Mouse (Mus musculus) ES-E14 (cell line): ENCODE measurements at regions not wholly inside any gene's neighbourhood (a gene's known extent, or its start where the extent isn't known, plus 50 kb on each side); places are given as distances from the start of the nearest gene placed in this dataset.

Experiments used
- DNase-seq: peaks from one replicate; pipeline ENCODE4 v3.0.0-alpha.2; 2013; ENCODE audit warnings: low read depth, low spot score
- H3K27ac ChIP-seq: 2 replicates; pipeline ENCODE4 v1.5.1; 2012; ENCODE audit warnings: low read depth, mild to moderate bottlenecking, low read length, moderate library complexity, mixed read lengths; ENCODE audit not compliant: poor library complexity, insufficient read depth, severe bottlenecking
- H3K36me3 ChIP-seq: 2 replicates; pipeline ENCODE4 v1.6.1; 2012; ENCODE audit warnings: mild to moderate bottlenecking, low read length, moderate library complexity, mixed read lengths; ENCODE audit not compliant: control insufficient read depth, poor library complexity, insufficient read depth, severe bottlenecking
- H3K4me1 ChIP-seq, 2 experiments: fragments of 150-350 bp in 1 of 2; sonication (generic) in 1 of 2; 2 replicates each; pipeline ENCODE4 v1.6.1; 2012; ENCODE audit warnings: low read length in 2 of 2, mild to moderate bottlenecking in 1 of 2, mixed read lengths in 1 of 2; ENCODE audit not compliant: control insufficient read depth in 2 of 2, insufficient read depth in 2 of 2, poor library complexity in 1 of 2
- H3K4me3 ChIP-seq, 2 experiments: fragments of 150-350 bp in 1 of 2; sonication (generic) in 1 of 2; 2 replicates each; pipeline ENCODE4 v1.5.1; 2012; ENCODE audit warnings: low read length in 2 of 2, low read depth in 1 of 2, mild to moderate bottlenecking in 1 of 2, mixed read lengths in 1 of 2; ENCODE audit not compliant: insufficient read depth in 1 of 2, poor library complexity in 1 of 2, severe bottlenecking in 1 of 2
- H3K9ac ChIP-seq: 2 replicates; pipeline ENCODE4 v1.6.1; 2012; ENCODE audit warnings: low read depth, mild to moderate bottlenecking, low read length, mixed read lengths; ENCODE audit not compliant: poor library complexity, insufficient read depth, severe bottlenecking
- H3K9me3 ChIP-seq: fragments of 150-350 bp; sonication (generic); 2 replicates; pipeline ENCODE4 v1.6.1; 2012; ENCODE audit warnings: low read depth, mild to moderate bottlenecking, low read length; ENCODE audit not compliant: control insufficient read depth, insufficient read depth
- CHD2 ChIP-seq: IDR thresholded peaks from 2 replicates; pipeline ENCODE4 v1.6.1; 2014; ENCODE audit warnings: mild to moderate bottlenecking, low read depth, low read length, inconsistent platforms
- HCFC1 ChIP-seq: IDR thresholded peaks from 2 replicates; pipeline ENCODE4 v1.6.1; 2012; ENCODE audit warnings: low read length, inconsistent platforms, borderline replicate concordance; ENCODE audit not compliant: insufficient read depth
- MAFK ChIP-seq: IDR thresholded peaks from 2 replicates; pipeline ENCODE4 v1.6.1; 2014; ENCODE audit warnings: mild to moderate bottlenecking, low read depth, low read length, inconsistent platforms; ENCODE audit not compliant: insufficient read depth
- ZC3H11A ChIP-seq: IDR thresholded peaks from 2 replicates; pipeline ENCODE4 v1.6.1; 2012; ENCODE audit warnings: low read depth, mild to moderate bottlenecking, inconsistent platforms, low read length, borderline replicate concordance
- ZNF384 ChIP-seq: IDR thresholded peaks from 2 replicates; pipeline ENCODE4 v1.6.1; 2012; ENCODE audit warnings: low read depth, low read length, inconsistent platforms
- in situ Hi-C, 2 experiments: fragments of 600-800 bp; cut with MboI; formaldehyde crosslinking; loops; one replicate each; pipeline ENCODE4 v1.15.1; 2025; ENCODE audit warnings: low sequenced_read_pairs in 2 of 2, inconsistent platforms in 1 of 2; ENCODE audit not compliant: unreplicated experiment in 2 of 2

DNA sequence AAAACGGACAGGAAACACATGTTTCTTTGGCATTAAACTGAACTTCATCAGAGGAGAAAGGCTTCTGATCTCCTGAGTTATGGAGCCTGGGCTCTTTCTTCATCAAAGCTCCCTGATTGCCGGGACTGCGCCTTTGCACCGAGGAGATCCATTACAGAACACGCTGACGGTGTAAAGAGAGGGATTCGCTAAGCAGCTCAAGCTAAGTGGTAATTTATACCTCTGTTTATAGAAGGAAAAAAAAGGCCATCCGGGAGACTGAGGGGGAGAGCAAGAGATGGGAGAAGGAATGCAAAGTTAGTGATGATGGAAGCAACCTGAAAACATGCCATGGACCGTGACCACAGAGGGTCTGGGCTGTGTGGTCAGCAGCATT, 77.2 kb upstream of the Tmem72 start:
- in situ Hi-C loops: no loop called here
- H3K4me1 ChIP-seq: no peaks in the 10 kb centered on the region
- TF ChIP-seq HCFC1 (no peak), CHD2 (no peak), ZC3H11A (no peak), MAFK (no peak)
- no peaks in the 10 kb centered on the region for H3K9me3 ChIP-seq
- DNase-seq: no peak
- no peak overlapping the region for H3K27ac ChIP-seq
- H3K9ac ChIP-seq: no peak overlapping the region
- no peaks in the 10 kb centered on the region for H3K36me3 ChIP-seq
- H3K4me3 ChIP-seq: no peak overlapping the region

DNA sequence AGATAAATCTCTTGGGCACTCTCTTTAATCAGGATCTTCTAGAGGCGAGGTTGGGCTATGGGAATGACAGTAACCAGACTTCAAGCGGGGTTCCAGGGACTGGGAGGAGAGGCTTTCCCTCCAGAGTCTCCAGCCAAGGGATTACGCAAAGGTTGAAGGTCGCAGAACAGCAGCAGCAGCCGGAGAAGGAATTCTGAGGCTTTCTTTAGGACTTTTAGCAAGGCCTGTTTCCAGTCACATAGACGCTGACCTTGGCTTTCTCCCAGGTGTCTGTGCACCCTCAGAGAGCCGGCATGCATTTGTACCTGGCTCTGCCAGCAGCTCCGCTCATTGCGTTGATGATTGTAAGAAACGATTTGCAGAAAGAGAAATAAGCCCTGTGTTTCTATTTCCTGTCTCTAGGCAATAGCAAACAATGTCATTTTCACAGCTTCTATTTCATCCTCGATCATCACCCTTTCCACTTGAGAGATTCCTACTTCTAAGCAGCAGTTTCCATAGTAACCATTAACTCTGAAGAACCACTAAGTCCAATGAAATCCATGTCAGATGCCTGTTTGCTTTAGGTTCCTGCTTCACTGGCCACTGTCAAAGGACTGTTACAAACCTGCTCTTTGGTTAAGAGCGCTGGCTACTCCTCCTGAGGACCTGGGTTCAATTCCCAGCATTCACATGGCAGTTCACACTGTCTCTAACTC, 104.7 kb upstream of the Tmem72 start:
- Histone ChIP-seq H3K4me3 (no peak overlapping the region), H3K36me3 (no peaks in the 10 kb centered on the region), H3K27ac (no peak overlapping the region), H3K9me3 (no peaks in the 10 kb centered on the region), H3K4me1 (no peaks in the 10 kb centered on the region), H3K9ac (no peak overlapping the region)
- no peak for DNase-seq
- TF ChIP-seq ZC3H11A (no peak), CHD2 (no peak), ZNF384 (no peak), MAFK (no peak), HCFC1 (no peak)
- in situ Hi-C loops: no loop called here

DNA sequence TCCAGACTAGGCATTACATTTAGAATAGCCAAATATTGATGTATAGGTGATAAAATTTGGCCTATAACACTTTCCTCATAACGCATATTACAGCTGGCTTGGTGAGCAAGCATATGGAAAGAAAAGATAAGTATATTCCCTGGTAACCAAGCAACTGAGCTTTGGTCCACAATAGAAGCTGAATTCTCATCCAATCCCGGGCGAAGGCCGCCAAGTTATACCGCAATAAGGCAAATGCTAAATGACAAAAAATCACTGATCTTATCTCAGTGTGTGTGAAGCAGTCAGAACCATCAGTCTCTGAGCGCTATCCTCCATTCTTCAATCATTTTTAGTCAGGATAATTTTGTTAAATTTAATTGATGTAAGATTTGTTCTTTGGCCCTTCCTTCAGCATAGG, 105.9 kb upstream of the Tmem72 start:
- TF ChIP-seq ZNF384: no peak
- TF ChIP-seq MAFK: no peak
- TF ChIP-seq HCFC1: no peak
- TF ChIP-seq ZC3H11A: no peak
- no peak for TF ChIP-seq CHD2
- Histone ChIP-seq H3K9ac (no peak overlapping the region), H3K36me3 (no peaks in the 10 kb centered on the region), H3K9me3 (no peaks in the 10 kb centered on the region), H3K4me3 (no peak overlapping the region), H3K27ac (no peak overlapping the region), H3K4me1 (no peaks in the 10 kb centered on the region)
- no peak for DNase-seq
- in situ Hi-C loops: no loop called here

- Histone ChIP-seq H3K36me3 (no peaks in the 10 kb centered on the region), H3K4me1 (no peaks in the 10 kb centered on the region), H3K9ac (no peak overlapping the region), H3K27ac (no peak overlapping the region), H3K9me3 (no peaks in the 10 kb centered on the region), H3K4me3 (no peak overlapping the region)
- TF ChIP-seq MAFK (no peak), ZC3H11A (no peak), HCFC1 (no peak), ZNF384 (no peak)
- in situ Hi-C loops: no loop called here
- DNase-seq: no peak
Measured at GRCm38 (mm10) chr6:116825628-116826027, 108.9 kb upstream of the Tmem72 start.

- in situ Hi-C loops: no loop called here
- no peak for TF ChIP-seq HCFC1
- TF ChIP-seq MAFK: no peak
- no peaks in the 10 kb centered on the region for H3K36me3 ChIP-seq
- DNase-seq: no peak
- H3K4me1 ChIP-seq: no peaks in the 10 kb centered on the region
- no peaks in the 10 kb centered on the region for H3K9me3 ChIP-seq
- H3K27ac ChIP-seq: no peak overlapping the region
- H3K9ac ChIP-seq: no peak overlapping the region
- no peak overlapping the region for H3K4me3 ChIP-seq
Measured at GRCm38 (mm10) chr6:116829341-116829740, 112.6 kb upstream of the Tmem72 start.
